Mouse (Mus musculus) cerebral cortex, adult 2 months (tissue): Measurements from ENCODE around the gene Rsrc1.

ENCODE experiments used
- WGBS: fragments of 180-500 bp; shearing (Covaris S2); methylation state at CpG from one replicate; pipeline ENCODE4 v1.1.7; 2018; 5-methylcytosine and 5-hydroxymethylcytosine counted together

Rsrc1 gene

DNA sequence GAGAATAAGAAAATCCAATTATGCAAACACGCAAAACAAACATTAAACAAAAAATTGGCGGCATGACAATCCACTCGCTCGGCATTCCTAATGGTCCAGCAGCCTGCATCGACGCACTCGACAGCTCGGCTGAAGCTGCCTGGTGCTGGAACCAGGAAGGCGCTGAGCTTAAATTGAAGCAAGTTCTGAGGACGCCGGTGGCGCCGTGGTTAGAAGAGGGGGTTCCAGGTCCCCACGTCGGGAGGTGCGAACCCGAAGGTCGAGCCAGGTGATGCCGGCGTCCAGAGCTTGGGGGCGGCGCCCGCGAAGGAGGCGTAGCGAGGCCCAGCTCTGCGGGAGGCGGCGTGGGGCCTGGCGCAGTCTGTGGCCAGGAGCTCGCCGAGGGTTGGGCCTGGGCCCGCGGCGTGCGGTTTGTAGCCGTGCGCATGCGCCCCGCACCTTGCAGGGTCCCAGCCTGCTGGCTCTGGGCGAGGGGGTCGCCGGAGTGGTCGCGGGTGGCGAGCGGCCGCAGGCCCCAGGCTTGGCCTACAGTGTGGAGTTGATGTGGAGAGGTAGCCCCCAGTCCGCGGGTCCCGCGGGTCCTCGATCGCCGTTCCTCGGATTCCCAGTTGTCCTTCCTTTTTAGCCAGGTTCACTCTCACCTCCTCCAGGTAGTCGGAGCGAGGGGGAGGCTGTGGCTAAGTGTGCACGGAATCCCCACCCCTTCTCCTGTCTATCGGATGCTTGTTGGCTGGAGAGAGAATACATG lies 4.5 kb downstream of the Rsrc1 start:
- WGBS, result under 1% methylated on average over 60 of the region's 60 CpGs

DNA sequence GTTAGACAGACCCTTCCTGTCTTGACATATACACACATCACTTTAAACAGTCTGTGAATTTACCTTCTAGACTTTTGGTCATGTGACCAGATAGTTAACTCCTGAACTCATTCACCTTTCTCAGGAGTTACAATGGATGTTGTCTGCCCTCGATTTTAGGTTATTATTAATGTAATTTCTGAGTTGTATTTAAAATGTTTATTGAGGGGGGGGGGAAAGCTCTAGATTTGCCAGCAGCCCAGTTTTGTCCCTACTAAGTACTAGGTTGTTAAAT lies 5.0 kb downstream of the Rsrc1 start:
- 4% methylated on average over 1 of the region's 1 CpGs for WGBS

DNA sequence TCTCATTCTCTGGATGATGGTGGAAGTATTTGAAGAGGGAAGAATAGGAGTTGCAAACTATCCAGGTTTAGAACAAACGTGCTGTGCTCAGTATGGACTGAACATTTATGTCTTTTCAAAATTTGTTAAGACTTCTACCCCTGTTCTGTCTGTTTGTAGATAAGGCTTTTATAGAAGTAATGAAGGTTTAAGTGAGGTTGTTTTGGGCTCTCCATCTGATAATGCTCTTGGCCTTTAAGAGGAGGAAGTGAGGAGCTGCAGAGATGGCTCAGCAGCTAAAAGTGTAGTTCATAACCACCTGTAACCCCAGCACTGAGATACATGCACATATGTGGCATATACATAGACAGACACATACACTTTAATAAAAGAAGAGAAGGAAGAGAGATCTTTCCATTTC lies 15.6 kb downstream of the Rsrc1 start:
- WGBS, result 87% methylated on average over 1 of the region's 1 CpGs

DNA sequence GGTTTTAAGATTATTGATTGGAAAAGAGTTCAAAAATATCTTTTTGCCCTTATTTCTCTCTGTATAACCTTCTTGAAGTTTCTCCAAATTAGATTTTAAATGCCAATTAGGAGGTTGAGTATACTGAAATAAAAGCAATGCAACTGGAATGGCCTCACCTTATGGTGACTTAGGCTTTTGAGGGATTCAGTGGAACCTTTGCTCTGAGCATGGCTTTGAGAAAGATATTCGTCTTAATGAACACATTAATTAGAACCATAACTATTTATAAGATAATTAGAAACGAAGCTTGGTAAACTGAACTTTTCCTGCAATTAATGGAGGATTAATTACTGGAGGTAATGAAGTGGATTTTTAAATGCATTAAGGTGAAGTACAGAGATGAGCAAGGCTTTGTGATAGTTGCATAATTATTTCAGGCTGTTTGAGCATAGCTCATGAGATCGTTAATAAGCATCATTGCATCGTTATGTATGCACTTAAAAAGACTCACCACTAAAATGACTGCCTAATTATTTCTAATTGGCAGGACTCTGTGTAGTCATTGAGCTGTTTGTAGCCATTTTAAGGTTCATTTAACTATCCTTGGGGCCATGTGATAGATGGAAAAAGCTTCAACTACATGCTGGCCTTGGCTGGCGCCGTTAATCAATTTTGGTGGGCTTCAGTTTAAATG lies 55.3 kb downstream of the Rsrc1 start:
- 67% methylated on average over 6 of the region's 6 CpGs for WGBS

DNA sequence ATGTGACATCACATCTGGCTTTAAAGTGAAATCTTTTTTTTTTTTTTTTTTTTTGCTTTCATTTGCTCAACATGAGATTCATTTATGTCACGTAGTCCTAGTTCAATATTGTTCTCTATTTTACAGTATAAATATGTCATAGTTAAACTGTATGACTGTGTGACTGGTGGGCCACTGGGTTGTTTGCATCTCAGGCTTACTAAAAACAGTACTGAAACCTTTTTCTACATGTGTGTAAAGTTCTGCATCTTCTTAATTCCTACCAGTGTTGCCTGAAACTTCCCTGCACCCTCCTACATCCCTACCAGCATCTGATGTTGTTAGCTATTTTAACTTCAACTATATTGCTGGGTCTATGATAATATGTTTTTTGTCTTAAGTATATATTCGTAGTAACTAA lies 78.6 kb downstream of the Rsrc1 start:
- WGBS, result 91% methylated on average over 2 of the region's 2 CpGs

DNA sequence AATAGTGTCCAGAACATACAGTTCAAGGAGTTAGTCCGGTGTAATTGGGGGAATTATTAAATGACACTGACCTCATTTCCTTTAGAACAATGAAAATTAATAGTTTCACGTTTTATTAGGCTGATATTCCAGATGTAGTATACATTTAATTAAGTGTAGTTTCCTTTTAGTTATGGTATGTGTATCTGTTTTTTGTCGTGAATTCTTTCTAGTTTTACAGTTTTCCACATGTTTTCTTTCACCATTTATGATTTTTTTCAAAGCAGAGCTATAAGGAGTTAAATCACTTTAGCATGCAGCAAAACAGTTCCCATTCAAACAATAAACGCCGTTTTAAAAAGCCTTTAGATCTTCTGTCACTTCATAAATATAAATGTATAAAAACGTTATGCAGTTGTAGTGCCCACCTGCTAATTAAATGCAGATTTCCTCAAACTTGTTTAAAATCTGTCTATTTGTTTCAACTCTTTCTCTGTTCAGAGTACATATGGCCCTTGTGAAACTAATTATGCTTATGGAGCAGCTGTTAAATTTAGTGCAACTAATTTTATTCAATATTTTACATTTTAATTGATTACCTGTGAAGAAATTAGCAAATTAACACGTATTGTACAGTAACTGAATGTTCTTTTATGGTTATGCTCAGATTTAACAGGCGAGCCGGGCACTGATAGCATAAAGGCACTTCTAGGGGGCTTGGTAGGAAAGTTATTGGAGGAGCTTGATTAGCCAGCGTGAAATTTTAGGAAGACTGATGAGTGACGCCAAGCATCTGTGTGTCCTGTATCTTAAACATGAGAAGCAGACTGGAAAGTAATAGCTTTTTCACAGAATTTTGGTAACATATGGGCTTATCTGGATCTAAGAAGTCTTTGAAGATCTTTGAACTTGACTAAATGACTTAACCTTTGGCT lies 89.6 kb downstream of the Rsrc1 start:
- 83% methylated on average over 11 of the region's 11 CpGs for WGBS

DNA sequence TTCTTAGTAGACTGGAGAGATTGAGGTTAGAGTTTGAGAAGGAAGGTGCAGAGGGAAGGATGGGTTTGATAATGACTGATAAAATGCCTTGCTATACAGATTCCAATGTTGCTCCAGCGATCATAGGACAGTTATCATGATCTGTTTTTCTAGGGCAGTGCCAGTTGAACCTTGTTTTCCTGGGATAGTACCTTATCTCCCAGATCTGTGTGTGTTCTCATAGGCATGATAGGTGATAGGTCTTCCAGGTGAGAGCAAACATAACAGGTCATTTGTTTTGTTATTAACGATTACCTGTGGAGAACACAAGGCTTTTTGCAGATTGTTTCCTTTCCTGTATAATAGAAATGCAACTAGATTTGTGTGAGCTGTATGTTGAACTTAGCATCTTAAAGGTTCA lies 94.3 kb downstream of the Rsrc1 start:
- 96% methylated on average over 2 of the region's 2 CpGs for WGBS

DNA sequence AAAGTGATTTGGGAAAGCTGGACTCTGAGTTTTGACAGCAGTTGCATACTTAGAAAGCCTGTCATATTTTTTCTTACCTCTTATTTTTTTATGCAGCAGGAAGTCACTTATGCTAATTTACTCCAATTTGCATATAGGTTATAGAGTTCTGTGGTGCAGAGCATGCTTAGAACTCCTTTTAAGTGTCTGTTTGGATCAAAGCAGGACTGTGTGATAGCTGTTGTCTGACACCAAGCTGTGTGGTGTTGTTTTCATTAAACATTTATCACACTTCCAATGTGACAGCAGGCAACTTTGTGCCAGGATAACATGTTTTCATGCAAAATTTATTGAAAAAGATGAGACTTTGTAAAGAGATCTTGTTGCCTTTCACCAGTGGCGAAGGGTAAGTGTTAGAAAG lies 103.6 kb downstream of the Rsrc1 start:
- WGBS, result 87% methylated on average over 1 of the region's 1 CpGs

DNA sequence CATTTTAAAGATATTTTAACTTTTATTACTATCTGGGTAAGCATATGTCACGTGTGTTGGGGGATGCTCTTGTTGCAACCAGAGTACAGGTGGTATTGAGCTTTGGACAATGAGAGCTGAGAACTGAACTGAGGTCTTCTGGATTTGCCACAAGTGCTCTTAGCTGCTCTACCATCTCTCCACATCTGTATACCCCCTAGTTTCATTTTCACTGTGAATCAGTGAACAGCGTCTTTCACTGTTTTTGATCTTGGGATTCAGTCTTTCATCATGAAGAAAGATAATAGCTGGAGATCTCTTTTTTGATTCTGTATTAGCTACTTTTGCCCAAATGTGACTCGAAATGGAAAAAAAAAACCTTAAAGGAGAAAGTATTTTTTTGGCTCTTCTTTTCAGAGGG lies 127.2 kb downstream of the Rsrc1 start:
- 95% methylated on average over 3 of the region's 3 CpGs for WGBS

DNA sequence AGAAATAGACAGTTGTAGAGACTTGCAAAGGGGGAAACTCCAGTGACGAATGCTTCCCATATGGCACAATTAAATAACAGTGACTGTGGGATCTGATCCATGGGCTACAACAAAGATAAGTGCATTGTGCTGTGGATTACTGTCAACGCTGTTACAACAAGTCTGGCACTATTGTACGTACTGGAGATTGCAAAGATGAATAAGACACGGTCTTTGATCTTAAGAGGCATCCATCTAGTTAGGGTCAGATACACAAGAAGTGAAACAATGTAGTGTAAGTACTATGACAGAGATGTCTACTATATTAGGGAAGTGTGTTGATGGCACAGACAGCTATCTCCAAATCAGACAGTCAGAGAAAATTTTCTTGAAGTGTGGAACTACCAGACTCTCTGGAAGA lies 135.1 kb downstream of the Rsrc1 start:
- 69% methylated on average over 4 of the region's 4 CpGs for WGBS

DNA sequence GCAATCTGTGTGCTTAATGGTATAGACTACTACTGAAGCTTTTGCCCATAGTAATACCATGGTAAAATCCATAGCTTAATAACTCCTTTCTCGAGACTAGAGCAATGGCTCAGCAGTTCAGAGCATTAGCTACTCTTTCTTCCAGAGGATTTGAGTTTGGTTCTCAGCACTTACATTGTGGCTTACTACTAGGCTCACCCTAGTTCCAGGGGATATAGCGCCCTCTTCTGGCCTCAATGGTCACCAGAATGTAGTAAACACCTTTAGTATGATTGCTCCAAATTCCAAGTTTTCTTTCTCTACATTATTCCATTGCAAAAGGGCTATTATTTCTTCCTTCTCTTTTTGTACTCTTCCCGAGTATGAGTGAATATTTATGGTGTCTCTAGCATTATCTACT lies 151.3 kb downstream of the Rsrc1 start:
- WGBS, result 76% methylated on average over 3 of the region's 3 CpGs

DNA sequence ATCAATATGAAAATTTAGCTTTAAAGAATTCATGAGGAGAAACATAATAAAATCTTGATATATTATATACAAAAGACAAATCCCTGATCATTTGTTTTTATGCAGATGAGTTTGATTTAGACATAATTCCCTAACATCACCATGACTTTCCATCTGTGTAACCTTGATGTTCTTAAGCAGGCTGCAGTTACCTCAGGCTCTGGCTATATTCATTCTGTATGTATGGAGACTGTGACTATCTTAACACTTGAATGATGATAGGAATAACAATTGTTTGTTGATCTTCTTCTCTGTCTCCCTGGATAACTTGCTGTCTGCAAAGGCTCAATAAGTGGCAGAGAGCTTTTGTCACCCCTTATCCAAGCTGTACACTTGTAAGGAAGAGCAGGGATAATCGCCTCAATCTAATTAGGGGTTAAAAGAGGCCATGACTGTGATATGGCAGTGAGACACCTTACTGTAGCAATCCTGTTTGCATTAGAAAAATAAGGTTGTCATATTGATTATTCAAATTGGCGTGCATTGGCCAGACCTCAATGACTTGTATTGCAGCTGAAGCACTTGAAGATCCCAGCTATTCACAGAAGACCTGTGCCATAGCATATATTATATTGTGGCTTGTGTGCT lies 154.7 kb downstream of the Rsrc1 start:
- WGBS, result 90% methylated on average over 2 of the region's 2 CpGs

DNA sequence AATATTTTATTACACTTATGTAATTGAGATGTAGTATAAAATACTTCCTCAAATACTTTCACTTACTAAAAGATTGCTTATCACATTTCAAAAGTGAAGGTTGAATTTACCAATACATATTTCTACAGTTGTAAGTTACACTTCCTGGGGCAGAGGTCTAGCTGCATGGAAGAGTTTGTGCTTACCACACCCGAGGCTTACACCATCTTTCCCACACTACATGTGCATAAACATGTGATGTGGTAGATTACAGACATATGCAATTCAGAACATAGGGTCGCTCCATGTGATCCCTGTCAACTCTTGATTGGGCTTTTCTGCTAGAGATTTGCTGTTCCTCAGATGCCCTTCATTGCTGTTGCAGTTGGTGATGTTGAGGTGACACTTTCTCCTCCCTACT lies 163.8 kb downstream of the Rsrc1 start:
- 95% methylated on average over 2 of the region's 2 CpGs for WGBS

DNA sequence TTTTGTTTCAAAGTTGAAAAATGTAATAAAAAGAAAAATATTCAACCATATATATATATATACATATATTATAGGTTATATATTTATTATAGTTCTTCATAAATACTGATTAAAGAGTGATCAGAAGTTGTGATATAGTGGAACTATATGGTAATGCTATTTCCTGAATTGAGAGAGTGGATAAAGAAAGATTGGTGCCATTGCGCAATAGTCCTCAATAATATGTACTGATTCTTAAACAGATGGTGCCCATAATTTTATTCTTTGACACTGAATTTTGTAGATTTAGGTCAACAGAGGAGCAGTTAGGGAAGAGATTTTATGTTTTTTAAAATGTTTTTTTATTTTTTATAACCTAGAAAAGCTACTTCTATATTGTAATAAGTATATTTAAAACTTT lies 165.1 kb downstream of the Rsrc1 start:
- 100% methylated on average over 1 of the region's 1 CpGs for whole genome bisulfite sequencing

DNA sequence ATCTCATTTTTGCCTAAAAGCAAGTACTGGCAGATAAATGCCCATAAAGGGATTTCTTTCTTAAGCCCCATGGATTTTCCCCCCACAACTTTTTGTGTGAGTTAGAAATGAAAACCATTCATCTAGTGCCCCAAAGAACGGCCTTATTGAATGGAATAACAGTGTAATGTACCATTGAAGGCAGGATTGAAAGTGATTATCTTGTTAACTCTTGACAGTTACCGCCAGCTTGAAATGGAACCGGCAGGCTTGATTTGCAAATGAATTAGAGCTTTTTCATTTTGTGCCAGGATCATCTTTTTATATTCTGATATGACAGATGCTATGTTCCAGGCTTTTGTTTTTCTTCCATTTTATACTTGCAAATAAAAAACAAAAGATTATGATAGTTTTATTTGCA lies 166.1 kb downstream of the Rsrc1 start:
- 57% methylated on average over 3 of the region's 3 CpGs for WGBS

DNA sequence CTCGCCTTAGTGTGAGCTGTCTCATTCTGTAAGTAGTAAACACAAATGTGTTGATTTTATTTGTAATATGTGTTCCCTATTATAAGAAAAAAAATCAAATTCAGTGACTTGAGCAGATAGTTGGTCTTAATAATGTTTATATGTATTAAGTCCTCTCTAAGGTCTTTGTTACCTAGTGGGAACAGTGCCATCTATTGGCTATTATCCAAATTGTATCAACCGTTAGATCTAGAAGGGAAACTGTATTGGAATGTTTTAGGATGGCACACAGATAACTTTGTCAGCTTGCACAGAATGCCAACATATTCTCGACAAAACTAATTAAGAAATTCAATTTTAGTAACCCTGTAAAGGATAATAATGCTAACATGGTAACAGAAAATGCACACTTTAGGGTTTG lies 216.0 kb downstream of the Rsrc1 start:
- 55% methylated on average over 3 of the region's 3 CpGs for WGBS

DNA sequence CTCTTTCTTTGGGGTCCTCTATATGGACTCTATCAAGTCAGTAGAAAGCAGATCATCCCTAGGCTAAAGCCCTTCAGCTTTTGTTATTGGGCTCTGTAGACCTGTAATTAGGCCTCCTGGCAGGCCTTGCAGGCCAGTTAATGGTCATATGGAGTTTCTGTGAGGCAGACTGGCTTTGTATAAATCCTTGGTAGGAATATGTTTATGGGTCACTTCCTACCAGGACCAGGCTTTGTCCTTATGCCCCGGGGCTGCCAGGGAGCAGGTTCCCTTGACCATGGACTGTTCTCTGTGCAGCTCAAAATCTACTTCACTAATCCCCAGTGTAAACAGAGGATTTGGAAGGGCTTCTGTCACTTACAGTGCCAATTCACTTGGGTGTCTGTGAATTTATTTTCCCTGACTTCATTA lies 231.9 kb downstream of the Rsrc1 start:
- WGBS, result 29% methylated on average over 1 of the region's 1 CpGs

DNA sequence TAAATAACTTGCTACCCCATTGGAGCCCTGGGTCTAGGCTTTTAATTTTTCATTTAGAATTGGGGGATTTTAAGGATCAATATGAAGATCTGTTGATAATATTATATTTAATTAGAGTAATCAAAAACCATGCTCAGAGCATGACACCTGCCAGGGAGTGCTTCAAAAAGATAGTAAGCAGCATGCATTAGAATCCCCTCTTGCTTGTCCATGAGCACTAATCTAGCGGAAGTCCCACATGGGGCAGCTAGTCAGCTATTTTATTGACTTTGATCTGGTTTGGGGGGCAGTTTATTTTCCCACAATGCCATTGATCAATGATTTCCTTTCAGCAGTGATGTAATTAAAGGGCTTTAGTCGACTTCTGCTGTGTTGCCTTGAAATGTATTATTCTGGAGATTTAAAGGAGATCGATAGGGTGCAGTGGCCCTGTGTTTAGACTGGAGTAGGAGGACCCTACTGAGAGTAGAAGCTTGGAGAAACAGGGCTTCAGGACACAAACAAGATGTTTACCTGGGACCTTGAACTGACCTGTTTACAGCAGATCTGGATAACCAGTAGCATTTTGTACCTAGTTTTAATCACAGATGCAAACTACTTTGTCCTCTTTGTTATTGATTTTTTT lies 251.5 kb downstream of the Rsrc1 start:
- WGBS, result 61% methylated on average over 3 of the region's 3 CpGs

DNA sequence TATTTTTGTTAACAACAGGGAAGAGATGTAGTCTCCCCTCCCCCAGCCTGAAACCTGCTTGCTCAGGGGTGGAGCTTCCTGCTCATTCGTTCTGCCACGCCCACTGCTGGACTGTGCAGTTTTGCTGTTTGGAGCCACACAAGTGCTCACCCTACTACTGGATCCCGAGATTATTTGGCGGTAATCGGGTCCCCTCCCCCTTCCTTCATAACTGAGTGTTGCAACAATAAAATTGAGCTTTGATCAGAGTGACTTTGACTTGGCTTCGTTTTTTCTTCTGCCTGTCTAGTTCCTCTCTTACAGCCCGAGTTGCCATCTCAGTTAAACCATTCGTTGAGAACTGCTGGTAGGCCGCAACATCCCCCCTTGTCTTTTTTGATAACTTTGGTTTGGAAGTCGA lies 261.3 kb downstream of the Rsrc1 start:
- 90% methylated on average over 10 of the region's 10 CpGs for WGBS

DNA sequence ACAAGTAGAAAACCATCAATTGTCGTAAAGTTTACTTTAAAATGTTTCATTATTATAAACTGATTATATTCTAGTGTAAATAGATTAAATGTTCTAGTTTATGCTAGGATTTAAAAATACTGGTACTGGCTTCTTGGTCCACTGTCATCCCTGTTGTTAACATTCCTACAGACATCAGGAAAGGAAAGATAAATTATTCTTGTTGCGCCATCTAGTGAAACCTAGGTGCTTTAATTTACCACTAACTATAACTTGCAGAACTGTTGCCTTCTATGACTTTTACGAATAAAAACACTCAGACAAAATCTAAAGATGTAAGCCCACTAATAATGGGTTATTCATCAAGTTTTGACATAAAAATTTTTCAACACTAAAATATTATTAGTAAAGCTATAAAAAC lies 286.3 kb downstream of the Rsrc1 start:
- 67% methylated on average over 3 of the region's 3 CpGs for WGBS

DNA sequence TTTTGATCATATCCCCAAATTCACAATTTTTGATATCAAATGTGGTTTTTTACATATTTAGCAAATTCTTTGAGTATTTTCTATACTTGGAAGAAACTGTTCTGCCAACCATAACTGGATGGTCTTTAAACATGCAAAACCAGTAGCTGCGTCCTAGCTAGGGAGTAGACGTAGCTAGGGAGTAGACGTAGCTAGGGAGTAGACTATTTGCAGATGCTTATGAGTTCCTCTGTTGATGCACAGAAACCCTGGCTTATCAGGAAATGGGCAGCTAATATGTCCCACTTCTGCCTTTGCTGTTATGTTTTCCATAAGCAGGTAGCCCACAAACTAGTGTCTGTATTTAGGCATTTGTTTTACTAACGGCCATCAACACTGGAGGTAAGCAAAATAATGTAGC lies 298.6 kb downstream of the Rsrc1 start:
- WGBS, result 92% methylated on average over 4 of the region's 4 CpGs

DNA sequence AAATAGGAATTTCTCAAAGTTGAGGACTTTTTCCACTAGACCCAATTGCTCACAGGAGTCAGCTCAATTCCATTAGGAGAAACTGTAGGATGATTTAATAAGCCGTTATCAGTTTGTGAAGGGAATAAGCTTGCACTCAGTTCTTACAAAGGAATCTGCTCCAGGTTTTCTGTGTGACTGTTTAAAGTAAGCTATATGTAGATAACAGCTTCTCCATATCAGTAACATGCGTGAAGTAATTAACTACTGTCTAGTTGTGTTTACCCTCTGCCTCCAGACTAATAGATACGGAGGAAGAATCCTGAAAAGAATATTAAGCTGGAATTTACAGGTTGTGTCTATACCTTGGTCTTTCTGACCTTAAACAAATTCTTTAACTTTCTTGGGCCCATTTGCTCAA lies 299.1 kb downstream of the Rsrc1 start:
- 96% methylated on average over 3 of the region's 3 CpGs for WGBS
